Mouse (Mus musculus) olfactory bulb, adult 2 months (tissue): ENCODE results near the gene Tpr. TPM values are rescaled to one million over a fixed set of nuclear protein-coding genes. Genes with fewer than 3 reads are reported as not detected.

Source experiments
- H3K27ac ChIP-seq: fragments of 200-500 bp; 2 replicates; pipeline ENCODE4 v1.5.1; 2012; ENCODE audit warnings: low read depth, low read length; ENCODE audit not compliant: insufficient read depth
- H3K4me1 ChIP-seq: fragments of 200-500 bp; 2 replicates; pipeline ENCODE4 v1.6.1; 2012; ENCODE audit warnings: low read length; ENCODE audit not compliant: control insufficient read depth, insufficient read depth
- H3K4me3 ChIP-seq: fragments of 200-500 bp; 2 replicates; pipeline ENCODE4 v1.5.1; 2012; ENCODE audit warnings: mild to moderate bottlenecking, low read depth, low read length, moderate library complexity; ENCODE audit not compliant: insufficient read depth
- CTCF ChIP-seq: fragments of 200-500 bp; IDR thresholded peaks from 2 replicates; pipeline ENCODE4 v1.5.1; 2012; ENCODE audit warnings: low read depth, mild to moderate bottlenecking, low read length, moderate library complexity; ENCODE audit not compliant: insufficient read depth
- POLR2A ChIP-seq: fragments of 200-500 bp; IDR thresholded peaks from 2 replicates; pipeline ENCODE4 v1.6.1; 2012; ENCODE audit warnings: mild to moderate bottlenecking, low read depth, low read length, moderate library complexity; ENCODE audit not compliant: insufficient read depth
- WGBS: fragments of 180-500 bp; shearing (Covaris S2); methylation state at CpG from one replicate; pipeline ENCODE4 v1.1.7; 2018; 5-methylcytosine and 5-hydroxymethylcytosine counted together
- polyA plus RNA-seq: library from polyadenylated mRNA; stranded (reverse); fragments of >200 nt; gene quantifications from 2 replicates; pipeline ENCODE4 v1.2.4, GENCODE M21; 2012; ENCODE audit warnings: low replicate concordance; ENCODE audit not compliant: missing spikeins, insufficient read depth, insufficient read length

Tpr gene
- polyA plus RNA-seq, 1 experiment: not detected

DNA sequence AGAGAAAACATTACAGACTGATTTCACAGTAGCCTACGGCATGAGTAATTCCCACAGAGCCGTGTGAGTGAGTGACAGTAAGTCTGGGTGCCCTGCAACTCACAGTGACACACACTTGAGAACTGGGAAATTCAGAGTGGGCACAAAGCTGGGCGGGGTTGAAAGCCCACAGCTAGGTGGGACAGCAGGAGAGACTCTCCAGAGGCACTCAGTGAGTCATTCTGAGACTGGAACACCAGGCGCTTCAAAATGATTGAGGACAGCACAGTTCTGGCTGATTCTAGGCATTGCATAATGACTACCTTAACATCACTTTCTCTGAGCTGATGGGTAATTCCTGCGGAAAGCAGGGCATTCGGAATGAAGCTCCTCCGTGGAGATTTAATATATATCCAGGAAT lies 79.9 kb downstream of the Tpr start:
- no peak overlapping the region for H3K27ac ChIP-seq
- no peak overlapping the region for H3K4me3 ChIP-seq
- WGBS: 83% methylated on average over 7 of the region's 7 CpGs
- H3K4me1 ChIP-seq: no peaks in the 10 kb centered on the region
- TF ChIP-seq POLR2A (no peak), CTCF (no peak)

DNA sequence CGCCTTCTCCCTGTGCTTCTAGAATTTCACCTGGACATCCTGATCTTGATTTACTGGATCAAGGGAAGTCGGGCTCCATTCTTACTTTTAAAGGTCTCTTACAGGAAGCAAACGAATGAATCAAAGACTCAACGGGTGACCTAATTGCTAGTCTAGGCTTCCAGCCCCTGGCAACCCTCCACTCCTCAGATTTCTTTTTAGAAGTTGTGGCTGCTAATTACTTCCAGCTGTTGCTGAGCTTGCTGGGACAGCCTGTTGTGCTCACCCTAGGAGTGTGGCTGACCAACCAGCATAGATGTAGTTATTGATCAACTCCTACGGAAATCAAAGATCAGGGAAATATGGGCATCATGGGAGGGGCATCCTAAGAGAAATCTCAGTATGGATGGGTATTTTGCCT lies 88.0 kb downstream of the Tpr start:
- H3K4me3 ChIP-seq: no peak overlapping the region
- no peaks in the 10 kb centered on the region for H3K4me1 ChIP-seq
- H3K27ac ChIP-seq: no peak overlapping the region
- no peak for TF ChIP-seq POLR2A
- TF ChIP-seq CTCF: no peak
- WGBS: 42% methylated on average over 5 of the region's 5 CpGs

DNA sequence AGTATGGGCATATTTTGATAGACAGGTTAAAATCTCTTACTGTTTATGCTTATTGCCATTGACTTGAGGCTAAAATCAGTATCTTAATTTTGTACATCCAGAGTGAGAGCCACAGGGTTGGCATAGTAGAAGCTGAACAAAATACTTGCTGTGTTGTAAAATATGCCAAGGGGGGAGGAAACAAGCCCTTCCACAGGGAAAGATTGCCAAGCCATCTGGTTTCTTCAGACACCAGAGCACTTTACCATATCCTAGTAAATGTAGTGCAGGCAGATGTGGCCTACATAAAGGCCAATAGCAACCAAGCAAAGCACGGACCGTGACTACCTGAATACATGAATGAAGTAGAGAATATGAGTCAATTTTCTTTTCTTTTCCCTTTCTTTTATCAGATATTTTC lies 96.5 kb downstream of the Tpr start:
- WGBS: 69% methylated on average over 2 of the region's 2 CpGs
- Histone ChIP-seq H3K27ac (no peak overlapping the region), H3K4me1 (no peaks in the 10 kb centered on the region), H3K4me3 (no peak overlapping the region)
- TF ChIP-seq CTCF (no peak), POLR2A (no peak)

DNA sequence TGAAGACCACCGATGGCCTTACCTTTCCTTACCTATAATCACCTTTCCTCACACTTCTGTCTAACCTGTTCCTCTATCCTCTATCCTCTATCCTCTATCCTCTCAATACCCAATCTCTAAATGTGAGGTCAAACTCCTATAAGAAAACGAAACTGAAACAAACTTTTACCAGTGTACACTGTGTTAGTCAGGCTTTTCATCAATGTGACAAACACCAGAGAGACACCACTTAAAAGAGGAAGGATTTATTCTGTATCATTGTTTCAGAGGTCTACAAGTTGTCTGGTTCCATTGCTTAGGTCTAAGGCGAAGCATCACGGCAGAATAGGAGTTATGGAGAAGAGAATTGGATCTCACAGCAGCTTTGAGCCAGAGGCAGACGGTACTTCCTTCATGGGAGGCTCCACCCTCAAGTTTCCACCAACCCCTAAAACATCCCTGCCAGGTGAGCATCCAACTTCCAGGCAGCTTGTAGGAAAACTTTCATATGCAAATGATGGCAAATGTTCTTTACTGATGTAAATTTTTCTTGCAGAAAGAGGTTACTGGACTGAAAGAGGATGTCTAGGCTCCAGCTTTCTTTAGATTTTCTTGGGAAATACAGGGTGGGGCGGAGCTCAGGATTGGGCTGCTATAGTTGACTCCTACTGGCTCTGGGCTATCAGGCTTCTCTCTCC lies 104.1 kb downstream of the Tpr start:
- no peak overlapping the region for H3K27ac ChIP-seq
- TF ChIP-seq CTCF (no peak), POLR2A (no peak)
- no peaks in the 10 kb centered on the region for H3K4me1 ChIP-seq
- H3K4me3 ChIP-seq: no peak overlapping the region
- WGBS: 88% methylated on average over 6 of the region's 6 CpGs

DNA sequence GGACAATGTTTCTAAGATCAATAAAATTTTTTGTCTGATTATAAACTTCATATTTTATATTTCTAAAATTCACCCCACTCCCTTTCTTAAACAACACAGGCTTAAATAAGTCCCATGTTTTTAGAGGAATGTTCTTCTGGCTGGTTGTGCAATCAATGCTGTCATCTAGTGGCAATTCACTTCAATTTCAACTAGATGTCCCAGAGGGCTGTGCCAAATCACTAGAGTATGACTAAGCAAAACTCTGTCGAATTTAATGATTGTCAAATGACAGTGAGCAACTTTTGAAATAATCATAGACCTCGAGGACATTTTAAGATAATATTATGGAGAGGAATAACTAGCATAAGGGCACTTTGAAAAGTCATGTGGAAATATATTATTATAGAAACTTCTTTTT lies 105.1 kb downstream of the Tpr start:
- H3K27ac ChIP-seq: no peak overlapping the region
- H3K4me3 ChIP-seq: no peak overlapping the region
- WGBS: 63% methylated on average over 2 of the region's 2 CpGs
- TF ChIP-seq CTCF: no peak
- no peak for TF ChIP-seq POLR2A
- H3K4me1 ChIP-seq: no peaks in the 10 kb centered on the region

DNA sequence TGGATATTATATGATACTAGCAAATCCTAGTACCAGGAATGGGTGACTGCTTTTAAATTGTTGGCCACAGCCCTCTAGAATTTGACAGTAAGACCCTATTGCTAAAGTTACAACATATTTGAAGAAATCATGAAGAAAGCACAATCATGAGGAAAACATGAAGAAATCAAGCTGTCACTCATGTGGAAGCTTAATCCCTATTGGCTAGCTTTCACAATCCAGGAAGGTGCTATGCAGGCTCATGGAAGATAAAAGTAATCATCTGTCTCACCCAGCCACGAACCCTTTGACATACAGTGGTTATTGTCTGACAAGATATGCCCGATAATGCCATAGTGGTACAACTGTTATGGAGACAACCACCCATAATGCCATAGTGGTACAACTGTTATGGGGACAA lies 105.5 kb downstream of the Tpr start:
- Histone ChIP-seq H3K4me3 (no peak overlapping the region), H3K4me1 (no peaks in the 10 kb centered on the region), H3K27ac (no peak overlapping the region)
- no peak for TF ChIP-seq POLR2A
- no peak for TF ChIP-seq CTCF
- 90% methylated on average over 2 of the region's 2 CpGs for WGBS

Other genes starting within 250 kb of the Tpr start
- not detected in 2 replicates for gene Pdc, start 73.4 kb upstream of the Tpr start, polyA plus RNA-seq
- not detected in 2 replicates for gene Odr4, start 242 bp downstream of the Tpr start, polyA plus RNA-seq
- gene Prg4, start 73.3 kb downstream of the Tpr start, polyA plus RNA-seq: not detected in 2 replicates